Mouse (Mus musculus) right cerebral cortex, postnatal 10 days (tissue): Measurements from ENCODE around the gene Mavs.

Source experiments
- DNase-seq, 2 experiments: peaks; one replicate each; pipeline ENCODE4 v3.0.0; 2021; ENCODE audit warnings: low spot score in 2 of 2

Mavs gene

DNA sequence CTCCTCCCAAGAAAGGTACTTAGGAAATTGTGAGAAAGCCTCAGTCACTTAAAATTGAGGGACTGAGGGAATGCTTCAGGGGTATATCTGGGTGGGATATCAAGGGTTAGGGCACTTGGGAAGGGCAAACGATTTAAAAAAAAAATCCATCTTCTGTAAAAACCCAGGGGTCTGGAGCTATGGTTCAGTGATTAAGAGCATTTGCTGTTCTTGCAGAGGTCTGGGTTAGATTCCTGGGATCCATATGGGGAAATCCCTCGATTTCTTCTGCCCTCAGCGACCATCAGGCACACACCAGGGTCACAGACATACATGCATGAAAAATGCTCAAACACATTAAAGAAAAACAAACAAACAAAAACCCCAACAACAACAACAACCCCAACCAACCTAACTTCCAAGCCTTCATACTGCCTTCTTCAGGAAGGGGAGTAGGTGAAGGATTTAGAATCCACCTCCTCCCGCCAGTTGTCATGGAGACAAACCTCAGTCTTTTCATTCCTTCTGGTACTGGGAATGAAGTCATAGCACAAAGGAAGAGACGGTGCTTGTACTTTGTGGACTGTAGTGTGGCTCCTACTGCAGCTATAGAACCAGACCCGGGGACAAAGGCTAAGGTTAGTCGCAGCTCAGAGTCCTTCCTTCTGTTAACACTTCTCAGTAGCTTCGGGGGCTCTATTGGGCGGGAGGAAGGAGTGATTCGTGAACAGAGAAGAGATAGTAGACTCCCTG is 27.8 kb downstream of the Mavs start:
- peak; percentile 57 to 80 for DNase-seq

DNA sequence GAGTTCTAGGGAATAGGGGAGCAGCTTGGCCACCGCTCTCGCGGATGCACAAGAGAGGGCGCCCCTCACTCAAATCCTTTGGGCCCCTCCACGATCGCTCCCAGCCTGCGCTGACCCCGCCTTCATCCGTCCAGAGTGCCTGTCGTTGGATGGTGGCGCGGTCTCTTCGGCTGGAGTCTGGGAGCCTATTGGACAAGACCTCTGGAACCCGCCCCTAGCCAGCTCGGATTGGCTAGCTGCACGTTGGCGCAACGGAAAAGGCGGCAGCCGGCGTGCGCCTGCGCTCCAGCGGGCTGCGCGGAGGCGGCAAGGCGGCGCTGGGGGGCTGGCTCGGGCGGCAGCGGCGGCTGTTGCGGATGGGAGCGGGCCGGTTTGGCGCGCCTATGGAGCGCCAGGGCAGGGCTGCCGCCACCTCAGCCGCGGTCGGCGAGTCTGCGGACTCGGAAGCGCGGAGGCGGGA is 28.4 kb downstream of the Mavs start, which contains the start of gene Pank2:
Gene Pank2 (plus strand): TSS at position 283 of the 460 bp plus-strand sequence.
- peak; percentile 99 for DNase-seq

DNA sequence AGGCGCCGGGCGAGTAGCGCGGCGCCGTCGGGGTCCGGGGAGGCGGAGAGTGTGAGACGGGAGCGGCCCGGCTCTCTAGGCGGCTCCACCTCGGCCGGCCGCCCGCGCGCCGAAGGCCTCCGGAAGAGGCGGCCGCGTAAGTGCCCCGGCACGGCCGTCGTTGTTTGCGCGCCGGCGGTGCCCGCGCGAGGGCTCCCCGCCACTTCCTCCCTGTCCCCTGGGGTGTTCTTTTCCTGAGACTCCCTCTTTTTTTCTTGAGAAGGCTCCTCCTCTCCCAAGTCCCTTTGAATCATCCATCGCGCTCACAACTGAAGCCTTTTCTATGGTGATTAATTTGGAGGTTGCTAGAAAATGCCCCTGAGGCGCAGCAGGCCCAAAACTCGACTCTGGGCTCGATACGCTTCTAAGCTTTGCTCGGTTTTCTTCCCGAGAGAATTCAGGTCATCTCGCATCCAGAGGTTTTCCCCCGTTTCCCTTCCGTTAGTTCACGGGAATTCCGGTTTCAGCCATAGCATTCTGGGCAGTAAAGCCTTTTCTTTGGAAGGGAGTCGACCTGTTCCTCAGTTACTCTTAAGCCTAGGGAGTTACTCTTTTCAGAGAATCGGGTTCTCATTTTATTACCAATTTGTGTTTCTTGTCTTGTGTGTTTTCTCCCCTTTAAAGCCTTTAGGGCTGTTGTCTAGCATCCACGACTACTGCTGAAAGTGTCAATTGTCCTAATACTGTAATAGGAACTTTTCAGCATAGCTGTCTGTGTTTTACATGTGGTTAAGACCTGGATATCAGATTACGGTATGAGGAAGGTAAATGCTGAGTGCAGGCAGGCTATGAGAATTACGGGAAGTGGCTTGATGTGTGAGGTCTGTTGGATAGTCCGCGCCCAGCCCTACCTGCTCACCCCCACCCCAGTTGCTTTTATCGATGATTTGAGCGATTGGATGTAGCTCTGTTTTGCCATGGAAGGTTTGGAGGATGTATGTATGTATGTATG is 29.1 kb downstream of the Mavs start:
- DNase-seq, result peak in 1 of 2 experiments; percentile 32

DNA sequence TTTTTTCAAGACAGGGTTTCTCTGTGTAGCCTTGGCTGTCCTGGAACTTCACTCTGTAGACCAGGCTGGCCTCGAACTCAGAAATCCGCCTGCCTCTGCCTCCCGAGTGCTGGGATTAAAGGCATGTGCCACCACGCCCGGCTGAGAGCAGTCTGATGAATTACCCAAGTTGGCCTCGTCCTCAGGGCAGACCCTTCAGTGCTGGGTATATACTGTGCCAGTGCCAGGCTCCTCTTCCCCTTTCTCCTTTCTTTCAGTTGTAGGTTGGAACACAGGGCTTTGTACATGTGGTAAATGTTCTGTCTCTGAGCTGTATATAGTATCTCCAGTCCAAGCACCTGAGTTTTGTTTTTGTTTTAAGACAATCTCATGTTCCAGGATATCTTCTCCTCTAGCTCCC is 30.2 kb downstream of the Mavs start:
- no peak for DNase-seq

DNA sequence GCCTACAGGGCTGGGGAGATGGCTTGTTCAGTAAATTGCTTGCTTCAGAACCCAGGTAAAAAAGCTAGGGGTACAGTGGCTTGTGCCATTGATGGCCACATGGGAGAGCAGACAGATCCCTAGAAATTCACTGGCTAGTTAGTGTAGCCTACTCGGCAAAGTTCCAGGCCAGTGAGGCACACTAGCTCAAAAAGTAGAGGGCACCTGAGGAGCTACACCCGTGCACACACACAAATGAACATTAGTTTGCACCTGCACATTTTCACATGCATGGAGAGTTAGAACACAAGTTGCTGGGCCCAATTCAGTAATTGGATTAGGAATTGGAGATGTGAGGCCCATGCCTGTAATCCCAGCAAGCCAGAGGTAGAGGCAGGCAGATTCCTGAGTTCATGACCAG is 31.2 kb downstream of the Mavs start:
- DNase-seq, result no peak

DNA sequence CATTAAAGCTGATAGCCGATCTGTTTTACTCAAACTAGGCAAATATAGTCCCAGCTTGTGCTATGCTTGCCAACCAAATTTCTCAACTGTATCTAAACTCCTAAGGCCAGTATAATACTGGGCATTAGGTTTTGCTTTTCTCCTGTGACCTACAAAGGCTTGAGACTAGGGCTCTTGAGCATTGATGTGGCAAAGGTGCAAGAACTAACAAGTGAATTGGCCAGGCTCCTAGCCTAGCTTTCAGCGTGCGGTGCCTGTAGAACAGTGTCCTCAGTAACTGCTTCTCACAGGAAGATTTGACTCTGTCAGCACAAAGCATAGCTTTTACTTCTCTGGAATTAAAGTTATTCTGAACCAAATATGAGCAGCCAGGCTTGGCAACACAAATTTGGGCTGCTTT is 41.6 kb downstream of the Mavs start:
- DNase-seq, result peak; percentile 35 to 55

DNA sequence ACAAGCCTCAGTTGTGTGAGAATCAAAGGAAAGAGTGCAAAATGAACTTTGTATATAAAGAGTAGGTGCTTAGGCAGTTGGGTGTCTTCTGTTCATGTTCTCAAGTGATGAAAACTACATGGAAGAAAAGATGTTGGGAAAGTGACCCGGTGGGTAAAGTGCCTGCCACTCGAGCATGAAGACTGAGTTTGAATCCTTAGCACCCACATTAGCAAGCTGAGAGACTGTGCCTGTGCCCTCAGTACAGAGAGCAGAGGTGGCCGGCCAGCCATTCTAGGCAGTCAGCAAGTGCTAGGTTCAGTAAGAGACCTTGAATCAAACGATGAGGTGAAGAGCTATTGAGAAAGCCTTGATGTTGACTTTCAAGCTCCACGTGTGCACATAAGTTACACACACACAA is 42.9 kb downstream of the Mavs start:
- DNase-seq, result no peak

DNA sequence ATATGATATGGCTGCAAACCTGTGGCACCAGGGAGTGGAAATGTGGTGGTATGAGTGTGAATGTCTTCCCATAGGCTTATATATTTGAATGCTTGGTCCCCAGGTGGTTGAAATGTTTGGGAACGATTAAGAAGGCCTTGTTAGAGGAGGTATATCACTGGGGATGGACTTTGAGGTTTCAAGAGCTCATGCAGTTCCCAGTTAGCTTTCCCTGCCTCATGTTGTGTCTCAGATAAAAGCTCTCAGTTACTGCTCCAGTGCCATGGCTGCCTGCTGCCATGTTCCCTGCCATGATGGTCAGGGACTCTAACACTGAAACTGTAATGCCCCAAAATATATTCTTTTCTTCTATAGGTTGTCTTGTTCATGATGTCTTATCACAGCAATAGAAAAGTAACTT is 47.7 kb downstream of the Mavs start:
- DNase-seq, result no peak

DNA sequence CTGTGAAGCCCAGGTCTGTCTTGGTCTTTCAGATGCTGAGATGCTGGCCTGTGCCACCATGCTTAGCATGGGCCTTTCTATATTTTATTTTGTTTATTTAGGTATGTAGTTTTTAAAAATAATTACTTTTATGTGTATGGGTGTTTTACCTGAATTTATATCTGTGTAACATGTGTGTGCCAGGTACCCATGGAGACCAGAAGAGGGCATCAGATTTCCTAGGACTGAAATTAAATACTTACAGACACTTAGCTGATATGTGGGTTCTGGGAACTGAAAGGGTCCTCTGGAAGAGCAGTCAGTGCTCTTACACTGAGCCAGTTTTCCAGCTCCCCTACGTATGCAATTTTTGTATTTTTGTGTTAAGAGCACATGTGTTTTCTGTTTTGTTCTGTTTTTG is 52.4 kb downstream of the Mavs start:
- DNase-seq, result no peak

DNA sequence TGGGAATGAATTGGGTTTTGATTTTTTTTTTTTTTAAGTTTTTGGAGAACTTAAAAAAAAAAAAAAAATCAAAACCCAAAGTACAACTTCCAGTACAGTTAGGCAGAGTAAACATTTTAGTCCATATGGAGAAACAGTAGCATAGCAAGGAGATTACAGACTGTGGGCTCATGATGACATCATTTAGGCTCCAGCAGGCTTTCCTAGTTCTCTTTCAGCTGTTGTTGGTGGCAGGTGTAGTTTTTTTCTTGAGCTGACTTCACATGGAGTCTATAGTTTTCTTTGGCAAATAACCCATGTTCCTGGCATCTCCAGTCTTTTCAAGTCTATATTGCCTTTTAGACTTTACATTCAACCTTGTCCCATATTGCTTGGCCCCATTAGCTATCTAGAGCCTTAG is 56.8 kb downstream of the Mavs start:
- no peak for DNase-seq

DNA sequence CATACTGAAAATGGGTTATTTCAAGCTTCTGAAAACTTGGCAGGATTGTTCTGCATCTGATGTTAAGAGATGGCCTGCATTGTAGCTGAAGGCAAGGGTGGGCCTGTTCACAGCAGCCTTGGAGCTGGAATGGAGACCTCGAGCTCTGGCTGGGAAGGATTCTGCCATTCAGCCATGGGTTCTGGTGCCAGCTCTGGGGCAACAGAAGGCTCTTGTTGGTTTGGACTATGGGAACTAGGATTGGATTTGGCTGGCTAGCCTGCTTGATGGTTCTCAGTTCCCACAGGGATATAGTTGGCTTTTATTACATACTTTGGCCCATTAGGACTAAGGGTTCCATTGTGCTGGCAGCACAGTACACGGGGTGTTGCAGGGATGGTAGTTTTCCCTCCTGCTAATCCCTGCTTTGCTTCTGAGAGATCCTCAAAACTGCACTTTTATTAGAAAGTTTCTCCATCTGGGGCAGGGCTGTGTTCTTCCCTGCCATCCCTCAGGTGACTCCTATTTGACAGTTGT is 62.9 kb downstream of the Mavs start:
- DNase-seq, result peak; percentile 73 to 79
